Mouse (Mus musculus) ES-E14 (cell line): ENCODE measurements at regions not wholly inside any gene's neighbourhood (a gene's known extent, or its start where the extent isn't known, plus 50 kb on each side); places are given as distances from the start of the nearest gene placed in this dataset.

Source experiments
- ZC3H11A ChIP-seq: IDR thresholded peaks from 2 replicates; pipeline ENCODE4 v1.6.1; 2012; ENCODE audit warnings: low read depth, mild to moderate bottlenecking, inconsistent platforms, low read length, borderline replicate concordance
- ZNF384 ChIP-seq: IDR thresholded peaks from 2 replicates; pipeline ENCODE4 v1.6.1; 2012; ENCODE audit warnings: low read depth, low read length, inconsistent platforms

DNA sequence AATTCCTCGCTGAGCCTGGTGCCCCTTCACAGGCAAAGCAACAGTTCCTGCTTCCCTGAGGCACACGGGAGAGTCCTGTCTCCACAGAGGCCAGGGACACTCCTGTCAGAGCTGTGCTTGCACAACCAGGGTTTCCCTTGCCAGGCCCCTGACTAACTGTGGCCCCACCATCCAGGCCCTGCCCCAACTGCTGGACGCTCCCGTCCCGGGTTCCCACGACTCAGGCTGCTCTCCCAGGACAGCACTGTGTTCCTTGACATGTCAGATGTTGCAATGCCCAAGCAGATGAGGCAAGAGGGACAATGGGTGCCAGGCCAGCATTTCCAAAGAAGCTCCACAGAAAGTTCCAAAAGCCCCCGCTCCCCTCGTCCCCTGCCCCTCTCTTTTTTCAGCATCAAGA is 250.4 kb downstream of the Bcl11b start:
- no peak for TF ChIP-seq ZNF384
- no peak for TF ChIP-seq ZC3H11A
